Mouse (Mus musculus): Measurements from ENCODE around the gene Taok1. TPM values are rescaled to one million over a fixed set of nuclear protein-coding genes. Genes with fewer than 3 reads are reported as not detected.

The Taok1 gene
- polyA plus RNA-seq, 1 experiment from 2014 or later, result 16.9 TPM

DNA sequence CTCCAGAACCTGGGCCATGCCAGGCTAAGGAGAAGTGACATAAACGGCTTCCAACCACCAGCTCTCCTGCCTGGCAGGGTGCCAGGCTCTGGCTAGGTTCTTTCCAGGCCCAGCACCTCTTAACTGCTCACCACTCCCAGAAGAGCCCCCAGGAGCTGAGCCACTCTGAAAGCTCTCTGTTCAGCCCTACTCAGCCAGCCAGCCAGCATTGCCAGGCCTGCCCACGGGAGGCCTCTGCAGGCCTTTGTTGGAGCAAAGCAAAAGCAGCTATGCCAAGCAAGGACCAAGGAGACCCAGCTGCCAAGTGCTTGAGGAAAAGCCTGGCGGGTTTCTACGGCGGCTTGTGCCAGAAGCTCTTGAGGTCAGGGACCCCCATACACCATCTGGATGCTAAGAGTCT, 120.8 kb downstream of the Taok1 start:
- WGBS (ENCODE audit: missing documents), result 84% methylated on average over 5 of the region's 5 CpGs

DNA sequence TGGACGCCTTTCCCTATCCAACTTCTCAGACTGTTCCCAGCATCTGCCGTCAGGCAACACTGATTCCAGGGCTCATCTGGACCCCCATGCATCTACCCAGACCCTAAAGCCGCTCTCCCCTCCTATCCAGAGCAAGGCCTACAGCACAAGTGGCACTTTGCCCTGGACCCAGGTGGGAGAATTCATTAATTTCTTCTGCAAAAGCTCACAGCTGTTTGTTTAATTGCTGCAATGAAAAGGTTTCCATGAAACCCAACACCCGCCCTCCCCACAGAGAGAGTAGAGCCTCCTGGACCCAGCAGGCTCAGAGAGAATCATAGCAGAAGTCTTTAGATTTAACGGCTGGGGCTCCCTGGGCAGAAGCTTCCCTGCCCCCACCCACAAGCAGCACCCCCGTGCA, 122.4 kb downstream of the Taok1 start:
- 81% methylated on average over 6 of the region's 6 CpGs for WGBS (ENCODE audit: missing documents)
- Histone ChIP-seq H3K27ac (no peak overlapping the region), H3K79me2 (ENCODE audit: inconsistent target) (peaks cover 8% of the 10 kb centered on the region; the same call in 1 of the 2 replicates), H3K36me3 (ENCODE audit: inconsistent target) (no peaks in the 10 kb centered on the region), H3K4me3 (ENCODE audit: inconsistent target) (no peak overlapping the region)

More for the DNA sequence above, 120.8 kb downstream of the Taok1 start:
- peaks cover 8% of the 10 kb centered on the region; the same call in 1 of the 2 replicates for H3K79me2 ChIP-seq (ENCODE audit: inconsistent target)
- H3K4me3 ChIP-seq (ENCODE audit: inconsistent target), result no peak overlapping the region
- H3K27ac ChIP-seq, result no peak overlapping the region
- H3K36me3 ChIP-seq (ENCODE audit: inconsistent target), result no peaks in the 10 kb centered on the region

DNA sequence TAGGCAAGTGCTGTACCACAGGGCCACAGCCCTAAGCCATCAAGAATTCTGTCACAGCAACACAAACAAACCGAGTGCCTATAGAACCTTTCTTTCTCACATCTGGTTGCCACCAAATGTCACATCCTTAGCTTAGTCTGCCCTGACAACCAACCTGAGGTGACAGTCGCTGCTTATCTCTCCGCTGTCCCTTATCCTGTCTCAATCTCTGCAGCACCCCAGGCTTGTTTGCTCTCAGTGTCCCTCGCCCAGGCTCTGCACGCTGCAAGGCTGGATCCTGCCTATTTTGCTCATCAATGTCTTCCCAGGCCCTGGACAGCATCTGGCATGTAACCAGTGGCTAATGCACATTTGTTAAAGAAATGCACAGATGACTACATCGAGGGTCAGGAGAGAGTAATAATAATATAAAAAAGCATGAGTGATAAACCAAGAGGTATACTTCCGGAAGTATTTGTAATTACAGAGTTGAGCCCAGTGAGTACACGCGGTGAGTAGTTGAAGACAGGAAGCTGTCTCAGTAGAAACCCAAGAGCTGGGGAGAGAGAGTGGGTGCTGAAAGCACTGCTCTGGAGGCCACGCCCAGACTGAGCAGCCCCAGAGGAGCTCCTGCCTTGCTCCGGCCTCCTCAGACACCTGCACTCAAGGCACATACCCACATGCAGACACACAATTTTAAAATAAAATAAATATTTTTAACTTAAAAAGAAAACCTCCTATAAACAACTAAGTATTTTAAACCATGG, 123.9 kb downstream of the Taok1 start:
- WGBS (ENCODE audit: missing documents), result 64% methylated on average over 11 of the region's 11 CpGs
- Histone ChIP-seq H3K4me3 (ENCODE audit: inconsistent target) (no peak overlapping the region), H3K79me2 (ENCODE audit: inconsistent target) (peaks cover 8% of the 10 kb centered on the region; the same call in 1 of the 2 replicates), H3K27ac (peak overlapping the region; percentile 8; the same call in 1 of the 2 replicates), H3K36me3 (ENCODE audit: inconsistent target) (no peaks in the 10 kb centered on the region)

DNA sequence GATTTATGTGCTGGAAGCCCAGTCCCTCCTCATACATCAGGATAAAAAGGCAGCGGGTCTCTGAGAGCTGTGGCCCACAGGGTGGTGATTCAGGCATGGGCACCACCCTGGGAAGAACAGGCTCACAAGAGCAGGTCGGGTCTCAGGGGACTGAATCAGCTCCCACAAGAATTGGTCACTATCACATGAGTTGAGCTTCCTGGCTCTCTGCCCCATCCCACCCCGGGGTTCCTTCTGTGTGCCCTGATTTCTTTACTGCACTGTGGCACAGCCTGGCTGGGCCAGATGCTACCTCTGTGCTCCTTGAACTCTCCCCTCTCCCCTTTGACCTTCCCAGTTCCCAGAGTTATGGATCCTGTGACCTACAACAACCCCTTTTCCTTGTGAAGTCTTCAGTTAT, 124.6 kb downstream of the Taok1 start:
- H3K36me3 ChIP-seq (ENCODE audit: inconsistent target), result no peaks in the 10 kb centered on the region
- peaks cover 8% of the 10 kb centered on the region; the same call in 1 of the 2 replicates for H3K79me2 ChIP-seq (ENCODE audit: inconsistent target)
- 0 out of 2 replicates have a peak overlapping the region, but pooled peaks have one; percentile 8 for H3K27ac ChIP-seq
- WGBS (ENCODE audit: missing documents), result 65% methylated on average over 3 of the region's 3 CpGs
- H3K4me3 ChIP-seq (ENCODE audit: inconsistent target), result no peak overlapping the region

Other genes with a start within 250 kb of the Taok1 start
- gene Coro6, start 145.4 kb downstream of the Taok1 start, polyA plus RNA-seq (2018), result not detected in 3 replicates
- 2.8 to 4.3 TPM (median 3.3 TPM) in 3 replicates for gene Ankrd13b, start 118.1 kb downstream of the Taok1 start, polyA plus RNA-seq (2018)
- 23.8 to 28.2 TPM (median 25.3 TPM) in 3 replicates for gene Git1, start 114.3 kb downstream of the Taok1 start, polyA plus RNA-seq (2018)
- gene Abhd15, start 92.7 kb downstream of the Taok1 start, polyA plus RNA-seq (2018), result 0.63 to 3.6 TPM (median 3.1 TPM) in 3 replicates
- 1.8 to 4.6 TPM (median 4.5 TPM) in 3 replicates for gene Trp53i13, start 91.8 kb downstream of the Taok1 start, polyA plus RNA-seq (2018)
- gene Gm10392, start 88.6 kb downstream of the Taok1 start, polyA plus RNA-seq (2018), result not detected in 3 replicates
- 22.9 to 25.7 TPM (median 24.8 TPM) in 3 replicates for gene Nufip2, start 78.3 kb upstream of the Taok1 start, polyA plus RNA-seq (2018)
- gene Cryba1, start 117.5 kb upstream of the Taok1 start, polyA plus RNA-seq (2018), result not detected in 3 replicates
- gene Myo18a, start 155.4 kb upstream of the Taok1 start, polyA plus RNA-seq (2018), result 37.1 to 91.1 TPM (median 40.6 TPM) in 3 replicates
- gene Gm10277, start 179.9 kb upstream of the Taok1 start, polyA plus RNA-seq (2018), result not detected in 3 replicates